Comparison of ENCODE assay signal across 10 mouse cellular contexts in the genomic region with DNA sequence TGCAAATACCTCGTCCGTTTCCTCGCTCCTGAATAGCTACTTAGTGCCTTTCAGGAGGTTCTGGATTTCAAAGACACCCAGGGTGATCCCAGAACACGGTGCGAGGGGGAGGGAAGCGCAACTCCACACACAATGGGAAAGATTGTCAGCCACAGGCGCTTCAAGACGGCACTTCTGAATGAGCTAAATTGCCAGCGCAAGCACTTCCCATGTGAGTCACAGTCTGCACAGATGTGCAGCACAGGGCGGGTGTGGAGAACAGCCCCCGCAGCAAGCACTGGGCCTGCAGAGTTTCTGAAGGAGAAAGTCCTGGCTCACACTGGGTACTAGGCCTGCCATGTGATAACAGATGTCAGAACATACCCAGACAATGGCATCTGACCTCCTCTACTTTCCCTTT.
DNase-seq lines count a peak whose midpoint lies in the region; ATAC-seq and TF ChIP-seq lines count a peak whose summit lies in the region.
"Had no signal": no experiment of that assay in that cellular context is flagged by ENCODE, and none has a peak within 500 bp of the region (broad histone marks: within the 10 kb centered on the region; RNA-seq: fewer than 3 reads in every experiment).

No protein-coding gene starts in this region.

- ATAC-seq in midbrain, embryonic 11.5 days (ENCODE audit: low FRiP score): no peak
- ATAC-seq in midbrain, postnatal 0 days (ENCODE audit: low FRiP score): no peak
- peak; percentile 94 for ATAC-seq in frontal cortex, adult (ENCODE audit: low TSS enrichment)

- H3K9me3 ChIP-seq in midbrain, embryonic 11.5 days (ENCODE audit: control insufficient read depth, low read length): no peaks in the 10 kb centered on the region
- no peaks in the 10 kb centered on the region for H3K9me3 ChIP-seq in midbrain, postnatal 0 days (ENCODE audit: low read length)

- no peak for TF ChIP-seq CTCF in midbrain, postnatal 0 days (IDR thresholded peaks at IDR 0.05)

- 55% methylated on average over 11 of the region's 11 CpGs for WGBS in midbrain, embryonic 11.5 days
- WGBS in midbrain, postnatal 0 days: 35% methylated on average over 11 of the region's 11 CpGs

- H3K4me1 ChIP-seq in midbrain, embryonic 11.5 days (ENCODE audit: control insufficient read depth, insufficient read depth, low read length): peaks cover 6% of the 10 kb centered on the region
- H3K4me1 ChIP-seq in midbrain, postnatal 0 days (ENCODE audit: insufficient read depth, low read length): peaks cover 6% of the 10 kb centered on the region

- no peak overlapping the region for H3K27ac ChIP-seq in midbrain, embryonic 11.5 days (ENCODE audit: low read depth, low read length)
- no peak overlapping the region for H3K27ac ChIP-seq in midbrain, postnatal 0 days (ENCODE audit: low read depth, low read length)

- no peaks in the 10 kb centered on the region for H3K27me3 ChIP-seq in midbrain, embryonic 11.5 days (ENCODE audit: control insufficient read depth, insufficient read depth, low read length)
- H3K27me3 ChIP-seq in midbrain, postnatal 0 days (ENCODE audit: insufficient read depth, low read length): no peaks in the 10 kb centered on the region

- no peaks in the 10 kb centered on the region for H3K36me3 ChIP-seq in midbrain, embryonic 11.5 days (ENCODE audit: control insufficient read depth, insufficient read depth, low read length)
- 0 out of 2 replicates have a peak, but pooled peaks cover 6% of the 10 kb centered on the region for H3K36me3 ChIP-seq in midbrain, postnatal 0 days (ENCODE audit: insufficient read depth, low read length)

- no peak overlapping the region for H3K4me3 ChIP-seq in midbrain, embryonic 11.5 days (ENCODE audit: low read depth, low read length)
- no peak overlapping the region for H3K4me3 ChIP-seq in midbrain, postnatal 0 days (ENCODE audit: low read depth, low read length)

- peak; percentile 81 for DNase-seq in midbrain, embryonic 11.5 days (ENCODE audit: low spot score, missing footprints)
- no peak for DNase-seq in midbrain, postnatal 0 days (ENCODE audit: low spot score)
- peak; percentile 68 to 81 for DNase-seq in left cerebral cortex, adult 18-20 months (ENCODE audit: low spot score in 2 of 2)
- peak; percentile 38 for DNase-seq in skeletal muscle tissue, adult 2 months (ENCODE audit: low read depth, low spot score)
- no peak for DNase-seq in urinary bladder, postnatal 4 days (ENCODE audit: low spot score in 2 of 2)
- no peak for DNase-seq in adrenal gland, postnatal 25 days
- no peak for DNase-seq in adrenal gland, adult (ENCODE audit: inconsistent age in 2 of 2, low spot score in 1 of 2)
- DNase-seq: kidney, adult 18-20 months; lung, adult 2 months had no signal

- H3K4me2 ChIP-seq in midbrain, embryonic 11.5 days: no peak overlapping the region
- no peak overlapping the region for H3K4me2 ChIP-seq in midbrain, postnatal 0 days (ENCODE audit: low read depth, low read length, poor library complexity, severe bottlenecking)

- H3K9ac ChIP-seq in midbrain, embryonic 11.5 days (ENCODE audit: low read length): no peak overlapping the region
- H3K9ac ChIP-seq in midbrain, postnatal 0 days (replicated peaks; ENCODE audit: low read length, poor library complexity, severe bottlenecking): no peak overlapping the region

Comparison
In these comparisons a context has a peak if more than half of its experiments do, and no peak if none do; other contexts are left out.
1. DNase-seq: peak in midbrain, embryonic 11.5 days (single experiment), left cerebral cortex, adult 18-20 months (2 of 2) and skeletal muscle tissue, adult 2 months (single experiment); none in midbrain, postnatal 0 days (single experiment), urinary bladder, postnatal 4 days (0 of 2), adrenal gland, postnatal 25 days (single experiment) and adrenal gland, adult (0 of 2).